Comparison of ENCODE assay signal across 9 mouse cellular contexts in the genomic region with DNA sequence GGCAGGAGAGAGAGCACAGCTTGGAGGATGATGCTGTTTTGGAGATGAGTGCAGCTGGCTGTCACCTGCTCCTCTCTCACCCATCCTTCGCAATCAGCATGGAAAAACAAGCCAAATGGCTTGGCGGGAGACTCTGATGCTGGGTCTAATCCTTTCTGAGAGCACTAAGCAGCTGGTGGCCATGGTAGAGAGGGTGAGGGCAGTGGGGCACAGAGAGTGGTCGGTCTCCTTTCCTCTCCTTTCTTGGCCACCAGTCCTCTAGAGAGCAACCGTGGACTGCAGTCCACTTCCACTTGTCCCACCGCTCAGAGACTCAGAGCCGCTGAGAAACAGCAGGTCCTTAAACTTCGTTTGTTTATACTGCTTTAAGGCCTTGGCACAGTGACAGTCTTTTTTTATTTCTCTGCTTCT. TPM values are rescaled to one million over a fixed set of nuclear protein-coding genes. Genes with fewer than 3 reads are reported as not detected.
DNase-seq lines count a peak whose midpoint lies in the region; ATAC-seq and TF ChIP-seq lines count a peak whose summit lies in the region.
"Had no signal": no experiment of that assay in that cellular context is flagged by ENCODE, and none has a peak within 500 bp of the region (broad histone marks: within the 10 kb centered on the region; RNA-seq: fewer than 3 reads in every experiment).

No protein-coding gene starts in this region.

- H3K4me2 ChIP-seq in kidney, postnatal 0 days (ENCODE audit: low read length) = peak overlapping the region; percentile 51
- peak overlapping the region; percentile 40 for H3K4me2 ChIP-seq in hindbrain, postnatal 0 days (ENCODE audit: low read depth, low read length)
- H3K4me2 ChIP-seq in midbrain, postnatal 0 days (ENCODE audit: low read depth, low read length, poor library complexity, severe bottlenecking) = peak overlapping the region; percentile 46

- WGBS in kidney, postnatal 0 days = 12% methylated on average over 7 of the region's 7 CpGs
- 5% methylated on average over 7 of the region's 7 CpGs for WGBS in embryonic facial prominence, embryonic 10.5 days
- 3% methylated on average over 7 of the region's 7 CpGs for WGBS in hindbrain, postnatal 0 days
- WGBS in midbrain, postnatal 0 days = 5% methylated on average over 6 of the region's 7 CpGs

- no peaks in the 10 kb centered on the region for H3K4me1 ChIP-seq in kidney, postnatal 0 days (replicated peaks; ENCODE audit: insufficient read depth, low read length)
- H3K4me1 ChIP-seq in embryonic facial prominence, embryonic 10.5 days = peaks cover 26% of the 10 kb centered on the region
- peaks cover 39% of the 10 kb centered on the region for H3K4me1 ChIP-seq in hindbrain, postnatal 0 days (ENCODE audit: insufficient read depth, low read length)
- peaks cover 6% of the 10 kb centered on the region; the same call in 1 of the 2 replicates for H3K4me1 ChIP-seq in midbrain, postnatal 0 days (ENCODE audit: insufficient read depth, low read length)

- H3K4me3 ChIP-seq in kidney, postnatal 0 days (replicated peaks; ENCODE audit: low read depth, low read length) = peak overlapping the region; percentile 11; the same call in 1 of the 2 replicates
- H3K4me3 ChIP-seq in embryonic facial prominence, embryonic 10.5 days = peak overlapping the region; percentile 56
- peak overlapping the region; percentile 4 for H3K4me3 ChIP-seq in hindbrain, postnatal 0 days (ENCODE audit: low read length)
- peak overlapping the region; percentile 25; the same call in 1 of the 2 replicates for H3K4me3 ChIP-seq in midbrain, postnatal 0 days (ENCODE audit: low read depth, low read length)

- H3K9me3 ChIP-seq in kidney, postnatal 0 days (replicated peaks; ENCODE audit: low read length) = no peaks in the 10 kb centered on the region
- no peaks in the 10 kb centered on the region for H3K9me3 ChIP-seq in embryonic facial prominence, embryonic 10.5 days
- no peaks in the 10 kb centered on the region for H3K9me3 ChIP-seq in hindbrain, postnatal 0 days (ENCODE audit: low read length)
- H3K9me3 ChIP-seq in midbrain, postnatal 0 days (ENCODE audit: low read length) = no peaks in the 10 kb centered on the region

- no peak overlapping the region for H3K9ac ChIP-seq in kidney, postnatal 0 days (ENCODE audit: low read depth, low read length)
- 0 out of 2 replicates have a peak overlapping the region, but pooled peaks have one; percentile 30 for H3K9ac ChIP-seq in hindbrain, postnatal 0 days (replicated peaks; ENCODE audit: low read length)
- H3K9ac ChIP-seq in midbrain, postnatal 0 days (replicated peaks; ENCODE audit: low read length, poor library complexity, severe bottlenecking) = no peak overlapping the region

- DNase-seq in kidney, postnatal 0 days (ENCODE audit: low spot score) = no peak
- no peak for DNase-seq in kidney, postnatal 14 days
- no peak for DNase-seq in embryonic facial prominence, embryonic 10.5 days (ENCODE audit: low spot score)
- peak; percentile 53 for DNase-seq in hindbrain, postnatal 0 days (ENCODE audit: low spot score)
- peak; percentile 56 for DNase-seq in midbrain, postnatal 0 days (ENCODE audit: low spot score)
- no peak for DNase-seq in thymus, postnatal 14 days
- DNase-seq in thymus, postnatal 36 days = no peak
- DNase-seq in frontal cortex, postnatal 14 days (ENCODE audit: low spot score in 2 of 2) = no peak

- no peak overlapping the region for H3K27ac ChIP-seq in kidney, postnatal 0 days
- peak overlapping the region; percentile 76 for H3K27ac ChIP-seq in embryonic facial prominence, embryonic 10.5 days (replicated peaks)
- H3K27ac ChIP-seq in hindbrain, postnatal 0 days = peak overlapping the region; percentile 80
- H3K27ac ChIP-seq in midbrain, postnatal 0 days (ENCODE audit: low read depth, low read length) = 0 out of 2 replicates have a peak overlapping the region, but pooled peaks have one; percentile 28

- TF ChIP-seq CTCF in kidney, postnatal 0 days (IDR thresholded peaks at IDR 0.05; ENCODE audit: low read depth) = no peak
- no peak for TF ChIP-seq CTCF in hindbrain, postnatal 0 days (IDR thresholded peaks at IDR 0.05; ENCODE audit: low read depth)
- no peak for TF ChIP-seq CTCF in midbrain, postnatal 0 days (IDR thresholded peaks at IDR 0.05)

- H3K36me3 ChIP-seq in kidney, postnatal 0 days (ENCODE audit: insufficient read depth, low read length) = no peaks in the 10 kb centered on the region
- H3K36me3 ChIP-seq in embryonic facial prominence, embryonic 10.5 days (replicated peaks) = no peaks in the 10 kb centered on the region
- H3K36me3 ChIP-seq in hindbrain, postnatal 0 days (ENCODE audit: insufficient read depth, low read length) = no peaks in the 10 kb centered on the region
- no peaks in the 10 kb centered on the region for H3K36me3 ChIP-seq in midbrain, postnatal 0 days (ENCODE audit: insufficient read depth, low read length)

- no peaks in the 10 kb centered on the region for H3K27me3 ChIP-seq in kidney, postnatal 0 days (ENCODE audit: insufficient read depth, low read length)
- H3K27me3 ChIP-seq in embryonic facial prominence, embryonic 10.5 days (replicated peaks; ENCODE audit: low read depth, poor library complexity, severe bottlenecking) = peaks cover 25% of the 10 kb centered on the region; the same call in 1 of the 2 replicates
- no peaks in the 10 kb centered on the region for H3K27me3 ChIP-seq in hindbrain, postnatal 0 days (ENCODE audit: insufficient read depth, low read length)
- H3K27me3 ChIP-seq in midbrain, postnatal 0 days (ENCODE audit: insufficient read depth, low read length) = no peaks in the 10 kb centered on the region

- ATAC-seq in kidney, postnatal 0 days (replicated peaks; ENCODE audit: low FRiP score, low read depth) = peak; percentile 44
- peak; percentile 50 for ATAC-seq in hindbrain, postnatal 0 days
- peak; percentile 53 for ATAC-seq in midbrain, postnatal 0 days (ENCODE audit: low FRiP score)

RNA-seq across cellular contexts. Expression of gene Pde1b, which starts 10.8 kb away (rescaled TPM):
- 3.5 and 3.9 TPM in 2 replicates for polyA plus RNA-seq in kidney, postnatal 0 days (2015; fragmentation: Nextera tagmentation; extraction: Ambion mirVana)
- 6.0 and 10.4 TPM in 2 replicates for polyA plus RNA-seq in embryonic facial prominence, embryonic 10.5 days (2016; fragmentation: Nextera tagmentation; extraction: Ambion mirVana)
- total RNA-seq in hindbrain, postnatal 0 days (2014; rRNA removed) = 116 and 127 TPM in 2 replicates
- 67.2 and 67.6 TPM in 2 replicates for polyA plus RNA-seq in hindbrain, postnatal 0 days (2015; fragmentation: Nextera tagmentation; extraction: Ambion mirVana)
- total RNA-seq in midbrain, postnatal 0 days (2014; rRNA removed) = 112 TPM in 2 replicates
- polyA plus RNA-seq in midbrain, postnatal 0 days (2015; fragmentation: Nextera tagmentation; extraction: Ambion mirVana) = 69.3 and 74.6 TPM in 2 replicates

RNA-seq across cellular contexts. Expression of gene Ppp1r1a, which starts 24.2 kb away (rescaled TPM):
- polyA plus RNA-seq in kidney, postnatal 0 days (2015; fragmentation: Nextera tagmentation; extraction: Ambion mirVana) = 85.5 and 93.2 TPM in 2 replicates
- 14.3 and 16.4 TPM in 2 replicates for polyA plus RNA-seq in embryonic facial prominence, embryonic 10.5 days (2016; fragmentation: Nextera tagmentation; extraction: Ambion mirVana)
- total RNA-seq in hindbrain, postnatal 0 days (2014; rRNA removed) = 111 and 122 TPM in 2 replicates
- 196 and 197 TPM in 2 replicates for polyA plus RNA-seq in hindbrain, postnatal 0 days (2015; fragmentation: Nextera tagmentation; extraction: Ambion mirVana)
- 111 and 156 TPM in 2 replicates for total RNA-seq in midbrain, postnatal 0 days (2014; rRNA removed)
- polyA plus RNA-seq in midbrain, postnatal 0 days (2015; fragmentation: Nextera tagmentation; extraction: Ambion mirVana) = 230 TPM in 2 replicates
- total RNA-seq: MEL had no signal

RNA-seq across cellular contexts. Expression of gene Glycam1, which starts 51.3 kb away (rescaled TPM):
- not detected in 2 replicates for polyA plus RNA-seq in kidney, postnatal 0 days (2015; fragmentation: Nextera tagmentation; extraction: Ambion mirVana)
- not detected in 2 replicates for polyA plus RNA-seq in embryonic facial prominence, embryonic 10.5 days (2016; fragmentation: Nextera tagmentation; extraction: Ambion mirVana)
- not detected in 2 replicates for total RNA-seq in hindbrain, postnatal 0 days (2014; rRNA removed)
- not detected in 2 replicates for polyA plus RNA-seq in hindbrain, postnatal 0 days (2015; fragmentation: Nextera tagmentation; extraction: Ambion mirVana)
- total RNA-seq in midbrain, postnatal 0 days (2014; rRNA removed) = not detected in 2 replicates
- not detected in 2 replicates for polyA plus RNA-seq in midbrain, postnatal 0 days (2015; fragmentation: Nextera tagmentation; extraction: Ambion mirVana)
- total RNA-seq: MEL had no signal

Comparison
In these comparisons a context has a peak if more than half of its experiments do, and no peak if none do; other contexts are left out.
1. DNase-seq: peak in hindbrain, postnatal 0 days (single experiment) and midbrain, postnatal 0 days (single experiment); none in kidney, postnatal 0 days (single experiment), kidney, postnatal 14 days (single experiment), embryonic facial prominence, embryonic 10.5 days (single experiment), thymus, postnatal 14 days (single experiment), thymus, postnatal 36 days (0 of 2) and frontal cortex, postnatal 14 days (0 of 2).
2. H3K4me3 ChIP-seq: peak in every context shown above with its lines; median percentile 56 in embryonic facial prominence, embryonic 10.5 days; 25 in midbrain, postnatal 0 days; 11 in kidney, postnatal 0 days; 4 in hindbrain, postnatal 0 days.
3. Peak in every context shown above with its lines, with median percentiles within 50 percentile points of each other: ATAC-seq and H3K4me2 ChIP-seq.